Mouse (Mus musculus): ENCODE measurements around the gene Themis2. TPM values are rescaled to one million over a fixed set of nuclear protein-coding genes. Genes with fewer than 3 reads are reported as not detected.
"Not testable (repeated sequence)": the region's sequence is repeated elsewhere in the genome, so short reads cannot be mapped to it uniquely, and the experiment has no call there.

Gene Themis2
- total and polyA plus RNA-seq, 2 experiments from 2014 or later = 0.35 to 0.78 TPM

DNA sequence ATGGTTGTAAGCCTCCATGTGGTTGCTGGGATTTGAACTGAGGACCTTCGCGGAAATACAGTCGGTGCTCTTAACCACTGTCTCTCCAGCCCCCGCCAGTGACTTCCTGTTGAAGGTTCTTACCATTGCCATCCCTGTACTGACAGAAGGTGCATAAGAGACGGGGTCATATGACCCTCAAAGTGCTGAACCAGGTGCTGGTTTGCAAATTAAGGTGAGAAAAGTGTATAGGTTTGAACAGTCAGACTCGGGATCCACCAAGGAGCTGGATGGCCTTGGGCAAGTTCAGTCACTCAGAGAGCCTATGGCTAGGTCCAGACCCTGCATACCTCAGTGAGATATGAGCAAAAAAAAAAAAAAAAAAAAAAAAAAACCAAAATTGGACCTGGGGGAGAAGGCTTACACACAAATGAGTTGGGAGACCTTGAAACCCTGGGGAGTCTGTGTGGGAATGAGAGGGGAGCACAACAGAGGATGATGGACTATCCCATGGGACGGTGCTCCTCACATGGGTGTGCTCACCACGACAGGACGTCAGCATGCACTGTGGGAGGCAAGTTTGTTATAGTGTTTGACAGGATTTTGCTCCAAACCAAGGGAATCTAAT, 49.2 kb downstream of the Themis2 start:
- no peak for TF ChIP-seq CTCF (IDR thresholded peaks at IDR 0.05; ENCODE audit: low read depth)
- no peak overlapping the region for H3K9ac ChIP-seq (replicated peaks; ENCODE audit: low read length)
- peaks cover 9% of the 10 kb centered on the region; the same call in 1 of the 2 replicates for H3K4me1 ChIP-seq (ENCODE audit: insufficient read depth, low read length)
- no peak for DNase-seq (ENCODE audit: low spot score)
- no peaks in the 10 kb centered on the region for H3K36me3 ChIP-seq (ENCODE audit: insufficient read depth, low read length)
- 85% methylated on average over 9 of the region's 9 CpGs for WGBS
- no peak for ATAC-seq
- H3K9me3 ChIP-seq (ENCODE audit: low read length) = no peaks in the 10 kb centered on the region
- H3K27me3 ChIP-seq (ENCODE audit: insufficient read depth, low read length) = no peaks in the 10 kb centered on the region
- H3K4me3 ChIP-seq (ENCODE audit: low read length) = no peak overlapping the region
- no peak overlapping the region for H3K4me2 ChIP-seq (ENCODE audit: low read depth, low read length)
- H3K27ac ChIP-seq = no peak overlapping the region

GRCm38 (mm10) chr4:132743992-132744911, 51.9 kb downstream of the Themis2 start:
- no peaks in the 10 kb centered on the region for H3K9me3 ChIP-seq (ENCODE audit: low read length)
- peak overlapping the region; percentile 76 for H3K27ac ChIP-seq
- peak; percentile 77 for ATAC-seq
- no peaks in the 10 kb centered on the region for H3K36me3 ChIP-seq (ENCODE audit: insufficient read depth, low read length)
- DNase-seq (ENCODE audit: low spot score) = peak; percentile 72
- no peak overlapping the region for H3K4me2 ChIP-seq (ENCODE audit: low read depth, low read length)
- H3K27me3 ChIP-seq (ENCODE audit: insufficient read depth, low read length) = no peaks in the 10 kb centered on the region
- H3K9ac ChIP-seq (replicated peaks; ENCODE audit: low read length) = 0 out of 2 replicates have a peak overlapping the region, but pooled peaks have one; percentile 9
- H3K4me3 ChIP-seq (ENCODE audit: low read length) = no peak overlapping the region
- no peak for TF ChIP-seq CTCF (IDR thresholded peaks at IDR 0.05; ENCODE audit: low read depth)
- WGBS = 29% methylated on average over 11 of the region's 11 CpGs
- peaks cover 9% of the 10 kb centered on the region; the same call in 1 of the 2 replicates for H3K4me1 ChIP-seq (ENCODE audit: insufficient read depth, low read length)

- H3K4me1 ChIP-seq (ENCODE audit: insufficient read depth, low read length) = peaks cover 9% of the 10 kb centered on the region; the same call in 1 of the 2 replicates
- no peak overlapping the region for H3K27ac ChIP-seq
- H3K4me2 ChIP-seq (ENCODE audit: low read depth, low read length) = no peak overlapping the region
- TF ChIP-seq CTCF (IDR thresholded peaks at IDR 0.05; ENCODE audit: low read depth) = no peak
- no peak for ATAC-seq
- DNase-seq (ENCODE audit: low spot score) = no peak
- H3K4me3 ChIP-seq (ENCODE audit: low read length) = no peak overlapping the region
- H3K9me3 ChIP-seq (ENCODE audit: low read length) = no peaks in the 10 kb centered on the region
- no peak overlapping the region for H3K9ac ChIP-seq (replicated peaks; ENCODE audit: low read length)
- 95% methylated on average over 7 of the region's 7 CpGs for WGBS
- no peaks in the 10 kb centered on the region for H3K27me3 ChIP-seq (ENCODE audit: insufficient read depth, low read length)
- no peaks in the 10 kb centered on the region for H3K36me3 ChIP-seq (ENCODE audit: insufficient read depth, low read length)
Measured at GRCm38 (mm10) chr4:132741491-132741890, 54.7 kb downstream of the Themis2 start.

GRCm38 (mm10) chr4:132737154-132737553, 59.0 kb downstream of the Themis2 start:
- DNase-seq (ENCODE audit: low spot score); H3K27me3 ChIP-seq (ENCODE audit: insufficient read depth, low read length); H3K9ac ChIP-seq (replicated peaks; ENCODE audit: low read length); H3K4me1 ChIP-seq (ENCODE audit: insufficient read depth, low read length); H3K4me2 ChIP-seq (ENCODE audit: low read depth, low read length); H3K4me3 ChIP-seq (ENCODE audit: low read length); H3K36me3 ChIP-seq (ENCODE audit: insufficient read depth, low read length); ATAC-seq; H3K9me3 ChIP-seq (ENCODE audit: low read length); H3K27ac ChIP-seq: not testable (repeated sequence)
- WGBS = 89% methylated on average over 9 of the region's 9 CpGs

DNA sequence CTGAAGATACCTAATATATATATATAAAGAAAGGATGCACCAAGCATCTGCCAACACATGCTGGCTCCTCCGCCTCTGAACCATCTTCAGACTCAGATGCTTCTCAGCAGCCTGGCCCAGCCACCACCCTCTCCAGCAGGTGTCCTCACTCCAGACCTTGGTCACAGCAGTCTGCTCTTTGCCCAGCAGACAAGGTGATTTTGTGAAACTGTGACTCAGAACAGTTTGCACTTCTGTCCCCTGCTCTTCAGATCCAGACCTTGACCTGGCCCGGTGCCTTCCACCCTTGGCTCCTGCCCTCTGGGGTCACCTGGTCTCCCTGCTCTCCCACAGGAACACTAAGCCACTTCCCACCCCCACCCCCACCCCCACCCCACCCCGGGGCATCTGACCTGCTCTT, 60.3 kb downstream of the Themis2 start:
- no peak overlapping the region for H3K9ac ChIP-seq (replicated peaks; ENCODE audit: low read length)
- H3K4me2 ChIP-seq (ENCODE audit: low read depth, low read length) = no peak overlapping the region
- no peak for ATAC-seq
- peaks cover 7% of the 10 kb centered on the region; the same call in 1 of the 2 replicates for H3K4me1 ChIP-seq (ENCODE audit: insufficient read depth, low read length)
- WGBS = 75% methylated on average over 3 of the region's 3 CpGs
- H3K9me3 ChIP-seq (ENCODE audit: low read length) = no peaks in the 10 kb centered on the region
- H3K36me3 ChIP-seq (ENCODE audit: insufficient read depth, low read length) = no peaks in the 10 kb centered on the region
- H3K27me3 ChIP-seq (ENCODE audit: insufficient read depth, low read length) = no peaks in the 10 kb centered on the region
- no peak overlapping the region for H3K27ac ChIP-seq
- no peak for TF ChIP-seq CTCF (IDR thresholded peaks at IDR 0.05; ENCODE audit: low read depth)
- H3K4me3 ChIP-seq (ENCODE audit: low read length) = no peak overlapping the region
- DNase-seq (ENCODE audit: low spot score) = no peak

DNA sequence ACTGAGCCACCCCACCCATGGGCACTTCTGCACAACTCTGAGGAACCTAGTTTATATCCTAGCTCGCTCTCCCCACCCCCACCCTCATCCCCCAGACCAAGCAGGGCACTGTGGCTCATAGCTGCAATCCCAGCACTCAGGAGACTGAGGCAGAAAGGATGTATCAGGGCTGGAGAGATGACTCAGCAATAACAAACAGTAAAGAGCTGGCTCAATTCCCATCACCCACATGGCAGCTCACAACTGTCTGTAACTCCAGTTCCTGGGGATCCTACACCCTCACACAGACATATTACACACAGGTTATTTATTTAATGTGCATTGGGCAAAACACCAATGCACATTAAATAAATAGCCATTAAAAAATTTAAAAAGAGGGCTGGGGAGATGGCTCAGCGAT, 60.8 kb downstream of the Themis2 start:
- no peak overlapping the region for H3K9ac ChIP-seq (replicated peaks; ENCODE audit: low read length)
- no peak overlapping the region for H3K4me2 ChIP-seq (ENCODE audit: low read depth, low read length)
- no peak for TF ChIP-seq CTCF (IDR thresholded peaks at IDR 0.05; ENCODE audit: low read depth)
- no peaks in the 10 kb centered on the region for H3K9me3 ChIP-seq (ENCODE audit: low read length)
- no peak overlapping the region for H3K27ac ChIP-seq
- 61% methylated on average over 2 of the region's 2 CpGs for WGBS
- DNase-seq (ENCODE audit: low spot score) (no peak), ATAC-seq (no peak)
- no peak overlapping the region for H3K4me3 ChIP-seq (ENCODE audit: low read length)
- H3K27me3 ChIP-seq (ENCODE audit: insufficient read depth, low read length) = no peaks in the 10 kb centered on the region
- H3K4me1 ChIP-seq (ENCODE audit: insufficient read depth, low read length) = peaks cover 7% of the 10 kb centered on the region; the same call in 1 of the 2 replicates
- H3K36me3 ChIP-seq (ENCODE audit: insufficient read depth, low read length) = no peaks in the 10 kb centered on the region
